Mouse (Mus musculus) small intestine, adult 2 months (tissue): ENCODE measurements around the gene Slc38a10. TPM values are rescaled to one million over a fixed set of nuclear protein-coding genes. Genes with fewer than 3 reads are reported as not detected.

Experiments
- H3K27ac ChIP-seq: fragments of 200-500 bp; 2 replicates; pipeline ENCODE4 v1.5.1; 2012; ENCODE audit warnings: low read depth, low read length, control low read depth, inconsistent platforms; ENCODE audit not compliant: insufficient read depth
- H3K27me3 ChIP-seq: fragments of 200-500 bp; 2 replicates; pipeline ENCODE4 v1.6.1; 2012; ENCODE audit warnings: mild to moderate bottlenecking, moderate library complexity, low read length, inconsistent platforms; ENCODE audit not compliant: control insufficient read depth, insufficient read depth
- H3K36me3 ChIP-seq: fragments of 200-500 bp; 2 replicates; pipeline ENCODE4 v1.6.1; 2012; ENCODE audit warnings: mild to moderate bottlenecking, low read length, control low read depth, inconsistent platforms; ENCODE audit not compliant: control insufficient read depth, insufficient read depth
- H3K4me1 ChIP-seq: fragments of 200-500 bp; 2 replicates; pipeline ENCODE4 v1.6.1; 2012; ENCODE audit warnings: low read length, inconsistent platforms, mixed read lengths; ENCODE audit not compliant: control insufficient read depth, insufficient read depth, insufficient read length
- H3K4me3 ChIP-seq: fragments of 200-500 bp; 2 replicates; pipeline ENCODE4 v1.5.1; 2012; ENCODE audit warnings: low read depth, mild to moderate bottlenecking, control low read depth, inconsistent platforms, low read length, moderate library complexity
- CTCF ChIP-seq: fragments of 200-500 bp; IDR thresholded peaks from 2 replicates; pipeline ENCODE4 v1.5.1; 2012; ENCODE audit warnings: low read depth, mild to moderate bottlenecking, control low read depth, inconsistent platforms, low read length, moderate library complexity, mixed read lengths; ENCODE audit not compliant: insufficient replicate concordance, insufficient read length; ENCODE audit errors: extremely low read depth
- POLR2A ChIP-seq: fragments of 200-500 bp; IDR thresholded peaks from 2 replicates; pipeline ENCODE4 v1.6.1; 2012; ENCODE audit warnings: low read depth, mild to moderate bottlenecking, control low read depth, inconsistent platforms, low read length, moderate library complexity
- WGBS: fragments of 180-500 bp; shearing (Covaris S2); methylation state at CpG from one replicate; pipeline ENCODE4 v1.1.7; 2018; 5-methylcytosine and 5-hydroxymethylcytosine counted together
- polyA plus RNA-seq: library from polyadenylated mRNA; depleted of rRNA; stranded (reverse); fragments of >200 nt; gene quantifications from 2 replicates; pipeline ENCODE4 v1.2.3, GENCODE M21; 2012

Gene Slc38a10
- polyA plus RNA-seq, 1 experiment, result 108 TPM

DNA sequence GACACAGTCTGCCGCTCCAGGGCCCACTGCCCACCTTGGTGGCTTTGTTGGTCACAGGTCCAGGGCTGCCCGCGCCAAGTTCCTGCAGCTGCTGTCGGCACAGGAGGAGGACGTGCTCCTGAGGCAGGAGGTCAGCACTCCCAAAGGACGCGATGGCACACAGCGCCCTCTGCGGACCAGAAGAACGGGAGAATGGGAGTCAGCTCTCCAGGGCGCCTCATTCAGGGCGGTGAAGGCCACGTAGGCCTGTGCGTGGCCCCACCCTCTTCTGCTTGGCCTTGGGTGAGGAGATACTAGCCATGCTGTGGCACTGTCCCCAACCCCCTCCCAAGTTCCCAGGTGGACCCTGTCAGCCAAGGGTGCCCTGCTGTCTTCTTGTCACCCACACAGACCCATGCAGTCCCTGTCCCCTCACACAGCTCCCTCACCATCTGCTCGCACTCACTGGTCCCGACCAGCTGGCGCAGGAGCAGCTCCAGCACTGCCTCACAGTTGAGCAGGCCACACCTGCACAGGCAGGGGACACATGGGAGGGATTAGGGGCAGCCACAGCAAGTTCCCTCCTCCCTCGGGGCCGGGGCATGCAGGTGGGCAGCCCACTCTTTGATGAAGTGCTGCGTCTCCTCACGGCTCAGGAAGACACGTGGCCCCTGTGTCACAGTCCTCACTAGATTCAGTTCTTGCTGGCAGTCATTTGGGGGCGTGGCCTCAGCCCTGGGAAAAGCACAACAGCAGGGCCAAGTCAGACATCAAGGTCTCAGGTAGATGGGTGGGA is 58.1 kb downstream of the Slc38a10 start:
- no peak overlapping the region for H3K4me3 ChIP-seq
- 83% methylated on average over 23 of the region's 23 CpGs for WGBS
- no peak overlapping the region for H3K27ac ChIP-seq
- peaks cover 53% of the 10 kb centered on the region for H3K36me3 ChIP-seq
- H3K4me1 ChIP-seq, result peaks cover 3% of the 10 kb centered on the region; the same call in 1 of the 2 replicates
- no peaks in the 10 kb centered on the region for H3K27me3 ChIP-seq
- TF ChIP-seq CTCF, result no peak
- TF ChIP-seq POLR2A, result no peak

DNA sequence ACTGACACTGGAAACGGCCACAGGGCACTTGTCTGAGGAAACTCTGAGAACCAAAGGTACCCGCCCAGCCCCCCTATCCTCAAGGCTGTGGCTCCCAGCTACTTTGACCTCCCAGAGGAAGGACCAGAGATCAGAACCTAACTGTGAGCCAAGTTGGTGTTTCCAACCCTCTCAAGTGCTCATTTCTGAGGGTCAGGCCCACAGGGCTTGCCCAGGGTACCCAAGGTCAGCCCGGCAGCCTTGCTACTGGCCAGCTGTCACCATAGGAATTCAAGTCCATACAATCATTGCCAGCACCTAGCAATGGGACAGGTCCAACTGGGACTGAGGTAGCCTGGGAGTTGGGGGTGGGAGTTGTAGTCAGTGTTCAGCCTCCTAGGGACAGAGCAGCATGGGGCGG is 60.5 kb downstream of the Slc38a10 start:
- H3K36me3 ChIP-seq, result peaks cover 50% of the 10 kb centered on the region
- WGBS, result 92% methylated on average over 4 of the region's 4 CpGs
- no peaks in the 10 kb centered on the region for H3K27me3 ChIP-seq
- no peak overlapping the region for H3K27ac ChIP-seq
- 0 out of 2 replicates have a peak, but pooled peaks cover 6% of the 10 kb centered on the region for H3K4me1 ChIP-seq
- H3K4me3 ChIP-seq, result no peak overlapping the region
- TF ChIP-seq CTCF (no peak), POLR2A (no peak)

DNA sequence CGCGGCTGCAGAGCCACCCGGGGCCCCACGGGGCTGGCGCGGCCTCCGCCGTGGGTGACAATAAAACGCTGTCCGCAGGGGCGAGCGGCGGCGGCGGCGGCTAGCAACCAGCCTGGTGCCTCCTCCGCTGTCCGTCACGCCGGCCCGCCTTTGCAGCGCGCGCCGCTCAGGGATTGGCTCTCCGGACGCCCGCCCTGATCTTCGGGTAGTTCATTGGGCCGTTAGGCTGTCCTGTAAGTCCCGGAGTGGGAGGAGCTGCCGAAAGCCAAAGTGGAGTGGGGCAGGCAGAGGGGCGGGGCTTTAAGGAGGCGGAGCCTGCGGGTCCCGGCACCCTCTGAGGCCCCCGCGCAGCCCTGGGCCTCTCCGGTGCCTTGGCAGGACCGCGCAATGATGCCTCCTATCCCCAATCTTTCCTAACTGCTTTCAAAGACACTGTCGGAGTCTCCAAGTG is 64.4 kb downstream of the Slc38a10 start, which contains the start of gene Cep131:
TSS of gene Cep131 (minus strand) at position 126 of the 451 bp plus-strand sequence.
- Histone ChIP-seq H3K36me3 (peaks cover 13% of the 10 kb centered on the region), H3K27ac (no peak within 1 kb of the TSS), H3K27me3 (no peaks in the 10 kb centered on the region), H3K4me1 (0 out of 2 replicates have a peak, but pooled peaks cover 6% of the 10 kb centered on the region), H3K4me3 (peak within 1 kb of the TSS; percentile 80)
- no peak for TF ChIP-seq POLR2A
- WGBS, result under 1% methylated on average over 42 of the region's 42 CpGs

DNA sequence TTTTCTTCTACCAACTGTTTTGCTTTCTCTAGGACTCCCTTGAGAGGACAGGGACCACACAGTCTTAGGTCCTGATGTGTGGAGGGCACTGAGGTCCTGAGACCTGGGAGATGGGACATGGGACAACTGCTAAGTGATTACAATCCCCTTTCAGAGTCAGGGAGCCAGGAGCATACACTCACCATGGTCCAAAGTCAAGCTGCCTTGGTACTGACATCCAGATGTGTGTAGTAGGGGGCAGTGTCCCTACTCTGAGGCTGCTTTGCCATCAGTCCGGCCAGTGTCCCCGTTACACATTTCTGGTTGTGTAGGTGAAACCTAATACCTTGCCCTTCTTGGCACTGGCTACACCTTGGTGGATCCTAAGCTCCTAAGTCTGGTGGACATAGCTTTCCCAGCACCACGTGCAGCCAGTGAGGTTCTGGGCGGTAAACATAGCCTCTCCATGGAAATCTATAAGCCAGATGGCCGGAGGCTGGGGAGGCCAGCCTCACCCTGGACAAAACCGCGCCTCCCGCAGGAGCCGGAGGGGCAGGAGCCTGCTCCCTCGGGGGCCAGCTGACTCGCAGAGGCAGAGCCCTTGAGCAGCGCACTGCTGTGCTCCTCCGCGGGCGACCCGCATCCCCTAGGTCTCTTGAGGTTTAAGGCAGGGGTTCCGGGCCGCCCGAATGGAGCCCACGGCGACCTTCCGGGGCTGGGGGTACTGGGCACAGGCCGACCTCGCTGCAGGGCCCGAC is 65.1 kb downstream of the Slc38a10 start:
- no peak for TF ChIP-seq CTCF
- no peak for TF ChIP-seq POLR2A
- 0 out of 2 replicates have a peak, but pooled peaks cover 6% of the 10 kb centered on the region for H3K4me1 ChIP-seq
- H3K36me3 ChIP-seq, result peaks cover 7% of the 10 kb centered on the region; the same call in 1 of the 2 replicates
- H3K27ac ChIP-seq, result no peak overlapping the region
- under 1% methylated on average over 25 of the region's 25 CpGs for WGBS
- H3K27me3 ChIP-seq, result no peaks in the 10 kb centered on the region
- H3K4me3 ChIP-seq, result peak overlapping the region; percentile 80

DNA sequence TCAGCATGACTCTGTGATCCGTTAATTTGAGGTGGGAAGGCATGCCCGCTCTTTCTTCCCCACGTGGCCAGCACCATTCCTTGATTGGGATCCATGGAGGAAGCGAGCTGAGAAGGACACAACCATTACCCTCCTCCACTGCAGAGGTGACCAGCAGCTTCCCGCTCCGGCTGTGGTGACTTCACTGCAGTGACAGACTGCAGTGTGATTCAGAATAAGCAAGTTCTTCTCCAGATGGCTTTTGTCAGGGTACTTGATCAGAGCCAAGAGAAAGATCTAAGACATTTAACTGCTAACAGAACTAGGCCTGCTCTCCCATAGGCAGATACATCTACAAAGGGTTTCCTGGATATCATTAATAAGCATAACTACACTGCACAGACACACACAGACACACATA is 70.9 kb downstream of the Slc38a10 start:
- WGBS, result 91% methylated on average over 6 of the region's 6 CpGs

DNA sequence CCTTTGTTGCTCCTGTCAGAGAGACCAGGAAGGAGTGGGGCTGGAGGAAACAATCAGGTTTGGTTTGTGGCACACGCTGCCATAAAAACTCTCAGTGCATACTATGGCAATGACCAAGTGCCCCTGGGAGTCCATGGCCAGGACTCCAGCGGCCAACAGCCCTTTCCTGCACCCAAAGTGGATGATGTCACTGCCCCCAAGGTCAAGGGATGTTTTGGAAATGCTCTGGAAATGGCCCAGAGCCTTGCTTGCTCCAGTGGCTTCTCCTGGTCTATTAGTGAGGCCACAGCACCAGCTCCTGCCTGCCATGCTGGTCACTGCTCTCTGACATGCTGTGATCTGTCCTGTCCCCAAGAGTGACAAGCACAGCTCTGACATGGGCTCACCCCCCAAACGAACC is 75.0 kb downstream of the Slc38a10 start:
- no peak overlapping the region for H3K27ac ChIP-seq
- no peaks in the 10 kb centered on the region for H3K27me3 ChIP-seq
- TF ChIP-seq CTCF (no peak), POLR2A (no peak)
- no peak overlapping the region for H3K4me3 ChIP-seq
- no peaks in the 10 kb centered on the region for H3K4me1 ChIP-seq
- WGBS, result 66% methylated on average over 3 of the region's 3 CpGs
- no peaks in the 10 kb centered on the region; the same call in 1 of the 2 replicates for H3K36me3 ChIP-seq

More for the DNA sequence above, 70.9 kb downstream of the Slc38a10 start:
- TF ChIP-seq POLR2A, result no peak
- TF ChIP-seq CTCF, result no peak
- Histone ChIP-seq H3K4me1 (no peaks in the 10 kb centered on the region), H3K27ac (no peak overlapping the region), H3K4me3 (no peak overlapping the region), H3K36me3 (peaks cover 2% of the 10 kb centered on the region; the same call in 1 of the 2 replicates), H3K27me3 (no peaks in the 10 kb centered on the region)

DNA sequence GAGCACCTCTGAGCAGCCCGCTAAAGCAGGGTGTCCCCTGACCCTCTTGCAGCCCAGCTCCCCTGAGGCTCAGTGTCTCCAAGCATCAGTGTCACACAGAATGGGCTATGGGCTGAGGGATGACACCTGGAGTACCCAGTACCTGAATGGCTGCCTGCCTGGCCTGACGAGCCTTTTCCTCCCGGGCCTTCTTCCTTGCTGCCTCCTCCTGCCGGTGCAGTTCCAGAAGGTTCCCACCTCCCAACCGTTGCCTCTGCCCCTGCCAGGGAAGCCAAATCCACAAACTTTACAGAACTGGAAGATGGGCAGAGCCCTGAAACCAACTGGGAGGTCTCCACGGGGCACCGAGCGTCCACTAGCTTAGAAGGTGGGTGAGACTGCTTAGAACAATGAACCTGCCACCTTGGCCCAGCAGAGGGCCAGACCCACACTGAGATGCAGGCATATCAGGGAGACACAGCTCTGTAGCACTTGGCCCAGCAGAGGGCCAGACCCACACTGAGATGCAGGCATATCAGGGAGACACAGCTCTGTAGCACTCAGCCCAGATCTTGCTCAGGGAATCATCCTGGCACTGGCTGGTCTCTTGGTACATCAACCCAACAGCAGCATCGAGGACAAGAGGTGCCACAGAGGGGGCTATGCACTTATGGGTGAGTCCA is 78.0 kb downstream of the Slc38a10 start:
- TF ChIP-seq CTCF, result no peak
- Histone ChIP-seq H3K27me3 (no peaks in the 10 kb centered on the region), H3K4me3 (no peak overlapping the region), H3K36me3 (no peaks in the 10 kb centered on the region; the same call in 1 of the 2 replicates), H3K4me1 (no peaks in the 10 kb centered on the region), H3K27ac (no peak overlapping the region)
- WGBS, result 91% methylated on average over 9 of the region's 9 CpGs
